Mouse (Mus musculus): ENCODE results near the gene Slc15a5.

Gene Slc15a5

GRCm38 (mm10) chr6:137963703-137964102 is 116.0 kb downstream of the Slc15a5 start:
- no peak for DNase-seq (ENCODE audit: low read depth in 2 of 2, low spot score in 2 of 2)

- no peak for DNase-seq (ENCODE audit: low read depth in 2 of 2, low spot score in 2 of 2)
Observed at GRCm38 (mm10) chr6:137962836-137963235, 116.9 kb downstream of the Slc15a5 start.

GRCm38 (mm10) chr6:137960023-137960778 is 119.5 kb downstream of the Slc15a5 start:
- no peak for DNase-seq (ENCODE audit: low read depth in 2 of 2, low spot score in 2 of 2)

- no peak for DNase-seq (ENCODE audit: low read depth in 2 of 2, low spot score in 2 of 2)
Observed at GRCm38 (mm10) chr6:137957630-137958029, 122.1 kb downstream of the Slc15a5 start.

DNA sequence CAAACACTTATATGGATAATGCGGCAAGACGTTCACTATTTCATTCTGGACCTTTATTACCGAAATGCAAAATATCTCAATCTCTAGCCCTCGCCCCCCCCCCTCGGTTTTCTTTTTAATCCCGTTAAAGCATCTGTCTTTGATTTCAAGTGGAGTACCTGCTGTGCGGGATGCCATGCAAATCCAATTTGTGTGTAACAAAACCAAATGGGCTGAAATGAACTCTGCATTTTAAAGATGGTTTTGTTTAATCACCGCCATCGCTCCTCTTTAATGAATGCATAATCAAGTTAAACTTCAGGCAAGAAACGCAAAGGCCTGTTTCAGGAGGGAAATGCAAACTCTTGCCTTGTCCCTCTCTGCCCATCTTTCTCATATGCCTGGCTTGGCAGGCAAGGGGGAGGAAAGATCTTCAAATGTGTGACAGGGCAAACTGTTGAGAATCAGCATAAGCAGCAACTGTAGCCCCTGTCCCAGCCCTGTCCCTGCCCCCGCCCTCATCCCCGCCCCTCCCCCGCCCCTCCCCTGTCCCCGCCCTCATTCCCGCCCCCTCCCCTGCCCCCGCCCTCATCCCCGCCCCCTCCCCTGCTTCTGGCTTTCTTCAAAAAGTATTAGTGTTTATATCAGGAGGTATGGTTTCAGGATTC is 122.8 kb downstream of the Slc15a5 start:
- DNase-seq (ENCODE audit: low read depth in 2 of 2, low spot score in 2 of 2), result no peak

GRCm38 (mm10) chr6:137946520-137946919 is 133.2 kb downstream of the Slc15a5 start:
- no peak for DNase-seq (ENCODE audit: low read depth in 2 of 2, low spot score in 2 of 2)

DNA sequence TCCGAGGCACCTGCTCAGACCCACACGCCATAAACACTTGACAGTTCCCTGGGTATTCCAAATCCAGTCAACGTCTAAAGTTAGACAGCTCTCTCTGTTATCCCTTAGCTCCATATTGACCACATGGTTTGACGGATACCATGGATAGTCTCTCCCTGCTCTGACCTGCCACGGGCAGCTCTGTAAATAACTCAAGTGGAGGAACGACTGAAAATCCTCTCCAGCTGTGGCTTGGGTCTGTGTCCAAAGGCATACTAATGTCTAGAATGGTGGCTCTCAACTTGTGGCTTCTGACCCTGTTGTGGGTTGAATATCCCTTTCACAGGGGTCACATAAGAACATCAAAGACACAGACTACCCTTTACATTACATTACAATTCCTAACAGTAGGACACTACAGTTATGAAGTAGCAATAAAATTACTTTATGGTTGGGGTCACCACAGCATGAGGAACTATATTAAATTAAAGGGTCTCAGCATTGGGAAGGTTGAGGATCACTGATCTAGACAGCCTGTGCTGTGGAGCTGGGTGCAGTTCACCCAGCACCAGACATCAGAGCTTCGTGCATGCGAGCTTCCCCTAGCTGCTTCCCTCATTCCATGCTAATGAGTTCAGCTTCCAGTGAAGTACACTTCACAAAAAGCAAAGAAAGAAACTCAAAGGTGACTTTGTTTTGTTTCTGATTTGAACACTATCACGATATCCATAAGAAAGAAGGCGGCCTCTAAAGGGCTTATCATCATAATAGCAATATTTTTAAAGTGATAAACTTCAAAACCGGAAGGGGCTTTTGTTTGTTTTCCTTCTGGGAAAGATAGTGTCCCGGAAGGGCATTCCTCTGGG is 139.1 kb downstream of the Slc15a5 start:
- no peak for DNase-seq (ENCODE audit: low read depth in 2 of 2, low spot score in 2 of 2)

DNA sequence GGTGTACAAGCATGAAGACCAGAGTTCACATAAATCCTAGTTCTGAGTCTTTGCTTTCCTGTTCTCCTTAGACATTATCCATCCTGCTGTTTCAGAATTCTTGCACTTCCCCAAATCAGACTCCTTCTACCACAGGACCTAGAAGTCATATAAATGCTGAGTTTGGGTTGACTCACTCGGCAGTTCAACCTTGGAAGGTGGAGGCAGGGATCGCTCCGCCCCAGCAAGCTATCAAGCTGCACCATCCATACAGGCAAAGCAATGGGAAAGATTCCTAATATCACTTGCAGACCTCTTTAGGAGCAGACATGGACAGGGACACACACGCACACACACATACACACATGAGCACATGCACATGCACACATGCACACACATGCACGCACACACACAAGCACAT is 142.2 kb downstream of the Slc15a5 start:
- DNase-seq (ENCODE audit: low read depth in 2 of 2, low spot score in 2 of 2), result no peak

DNA sequence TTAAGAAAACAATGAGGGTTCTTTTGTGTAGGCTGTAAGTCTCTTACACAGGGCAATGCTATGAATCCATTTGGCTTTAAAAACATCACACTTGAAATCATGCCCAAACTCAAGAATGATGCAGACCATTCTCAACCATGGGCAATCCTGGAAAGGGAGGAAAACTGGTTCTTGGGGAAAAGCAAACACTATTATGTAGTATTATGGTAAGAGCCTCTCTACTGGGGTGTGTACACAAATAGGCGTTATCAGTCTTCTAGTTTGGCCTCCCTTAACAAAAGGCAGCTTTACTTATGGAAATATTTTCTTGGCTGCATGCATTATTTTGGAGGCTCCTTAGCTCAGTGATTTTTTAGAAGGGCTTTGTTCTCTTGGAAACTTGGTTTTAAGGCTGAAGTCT is 143.4 kb downstream of the Slc15a5 start:
- no peak for DNase-seq (ENCODE audit: low read depth in 2 of 2, low spot score in 2 of 2)

- no peak for DNase-seq (ENCODE audit: low read depth in 2 of 2, low spot score in 2 of 2)
Observed at GRCm38 (mm10) chr6:137935857-137936256, 143.9 kb downstream of the Slc15a5 start.

- no peak for DNase-seq (ENCODE audit: low read depth in 2 of 2, low spot score in 2 of 2)
Observed at GRCm38 (mm10) chr6:137935341-137935740, 144.4 kb downstream of the Slc15a5 start.

GRCm38 (mm10) chr6:137934545-137935298 is 145.0 kb downstream of the Slc15a5 start:
- DNase-seq (ENCODE audit: low read depth in 2 of 2, low spot score in 2 of 2), result no peak
